Mouse (Mus musculus): ENCODE measurements around the gene Svbp.

Svbp gene

GRCm38 (mm10) chr4:119190618-119191017, 4.5 kb upstream of the Svbp start:
- no peak for DNase-seq (ENCODE audit: low spot score)

GRCm38 (mm10) chr4:119191273-119191672, 3.8 kb upstream of the Svbp start:
- no peak for DNase-seq (ENCODE audit: low spot score)

- DNase-seq (ENCODE audit: low spot score): no peak
Observed at GRCm38 (mm10) chr4:119192757-119193156, 2.3 kb upstream of the Svbp start.

GRCm38 (mm10) chr4:119195582-119196320, 645 bp downstream of the Svbp start:
- peak; percentile 16 for DNase-seq (ENCODE audit: low spot score)

- no peak for DNase-seq (ENCODE audit: low spot score)
Observed at GRCm38 (mm10) chr4:119198105-119198504, 3.0 kb downstream of the Svbp start.

GRCm38 (mm10) chr4:119204672-119205071, 9.6 kb downstream of the Svbp start:
- DNase-seq (ENCODE audit: low spot score): peak; percentile 65

- DNase-seq (ENCODE audit: low spot score): peak; percentile 14
Observed at GRCm38 (mm10) chr4:119216667-119217066, 21.6 kb downstream of the Svbp start.

GRCm38 (mm10) chr4:119218169-119218568, 23.1 kb downstream of the Svbp start, which contains the start of gene Tmem269:
TSS of gene Tmem269 (minus strand) at chr4:119218217.
- no peak for DNase-seq (ENCODE audit: low spot score)

- DNase-seq (ENCODE audit: low spot score): peak; percentile 43
Observed at GRCm38 (mm10) chr4:119223696-119224095, 28.6 kb downstream of the Svbp start.

GRCm38 (mm10) chr4:119224534-119224933, 29.4 kb downstream of the Svbp start:
- no peak for DNase-seq (ENCODE audit: low spot score)

GRCm38 (mm10) chr4:119225719-119226118, 30.6 kb downstream of the Svbp start:
- DNase-seq (ENCODE audit: low spot score): no peak

GRCm38 (mm10) chr4:119226751-119227150, 31.6 kb downstream of the Svbp start:
- DNase-seq (ENCODE audit: low spot score): no peak

GRCm38 (mm10) chr4:119232410-119233255, 37.5 kb downstream of the Svbp start, which contains the start of the genes AU022252 and P3h1:
TSS of gene AU022252 (minus strand) at chr4:119232712.
TSS of gene P3h1 (plus strand) at chr4:119232915.
- peak; percentile 99 for DNase-seq (ENCODE audit: low spot score)

GRCm38 (mm10) chr4:119233256-119233901, 38.3 kb downstream of the Svbp start:
- DNase-seq (ENCODE audit: low spot score): peak; percentile 71

GRCm38 (mm10) chr4:119234348-119234747, 39.2 kb downstream of the Svbp start:
- no peak for DNase-seq (ENCODE audit: low spot score)

- DNase-seq (ENCODE audit: low spot score): no peak
Observed at GRCm38 (mm10) chr4:119238661-119239060, 43.6 kb downstream of the Svbp start.

- peak; percentile 72 for DNase-seq (ENCODE audit: low spot score)
Observed at GRCm38 (mm10) chr4:119239181-119239682, 44.1 kb downstream of the Svbp start.

GRCm38 (mm10) chr4:119241664-119242063, 46.6 kb downstream of the Svbp start:
- DNase-seq (ENCODE audit: low spot score): no peak

- no peak for DNase-seq (ENCODE audit: low spot score)
Observed at GRCm38 (mm10) chr4:119242571-119242970, 47.5 kb downstream of the Svbp start.

GRCm38 (mm10) chr4:119244468-119245240, 49.5 kb downstream of the Svbp start:
- DNase-seq (ENCODE audit: low spot score): no peak

GRCm38 (mm10) chr4:119245556-119245955, 50.5 kb downstream of the Svbp start:
- peak; percentile 60 for DNase-seq (ENCODE audit: low spot score)

All from adipocyte (in vitro differentiated cells).